Mouse (Mus musculus) forebrain, embryonic 16.5 days (tissue): ENCODE measurements around the gene Gm10197. TPM values are rescaled to one million over a fixed set of nuclear protein-coding genes. Genes with fewer than 3 reads are reported as not detected.
"Not testable (repeated sequence)": the region's sequence is repeated elsewhere in the genome, so short reads cannot be mapped to it uniquely, and the experiment has no call there.

Experiments
- ATAC-seq: fragments of 200-750 bp; cut with Nextera tagmentation; 2 replicates; pipeline ENCODE4 v1.8.0; 2017; ENCODE audit warnings: mild to moderate bottlenecking, moderate library complexity
- H3K27ac ChIP-seq: fragments of 300-500 bp; sonication (generic); 2 replicates; pipeline ENCODE4 v1.5.1; 2014; ENCODE audit warnings: low read length, control low read depth
- H3K27me3 ChIP-seq: fragments of 300-500 bp; sonication (generic); replicated peaks from 2 replicates; pipeline ENCODE4 v1.6.1; 2014; ENCODE audit warnings: low read length; ENCODE audit not compliant: control insufficient read depth, insufficient read depth
- H3K36me3 ChIP-seq: fragments of 300-500 bp; sonication (generic); 2 replicates; pipeline ENCODE4 v1.6.1; 2014; ENCODE audit not compliant: control insufficient read depth, insufficient read depth
- H3K4me1 ChIP-seq: fragments of 300-500 bp; sonication (generic); replicated peaks from 2 replicates; pipeline ENCODE4 v1.6.1; 2014; ENCODE audit warnings: low read length; ENCODE audit not compliant: control insufficient read depth, insufficient read depth
- H3K4me2 ChIP-seq: fragments of 300-500 bp; sonication (generic); 2 replicates; pipeline ENCODE4 v1.6.1; 2014; ENCODE audit warnings: mild to moderate bottlenecking, low read length, control low read depth
- H3K4me3 ChIP-seq: fragments of 300-500 bp; sonication (generic); replicated peaks from 2 replicates; pipeline ENCODE4 v1.5.1; 2014; ENCODE audit warnings: mild to moderate bottlenecking, low read length, control low read depth
- H3K9ac ChIP-seq: fragments of 300-500 bp; sonication (generic); replicated peaks from 2 replicates; pipeline ENCODE4 v1.6.1; 2014; ENCODE audit warnings: low read depth, low read length, control low read depth
- H3K9me3 ChIP-seq: fragments of 300-500 bp; sonication (generic); 2 replicates; pipeline ENCODE4 v1.6.1; 2016; ENCODE audit warnings: low read length; ENCODE audit not compliant: control insufficient read depth
- WGBS: fragments of 180-500 bp; shearing (Covaris S2); extraction: QIAGEN DNeasy Blood & Tissue Kit; methylation state at CpG from one replicate; pipeline ENCODE4 v1.1.7; 2014; 5-methylcytosine and 5-hydroxymethylcytosine counted together
- polyA plus RNA-seq: library from polyadenylated mRNA; unstranded; fragments of >200 nt; fragmentation: Nextera tagmentation; extraction: Ambion mirVana; gene quantifications from 2 replicates; pipeline ENCODE4 v1.2.1, GENCODE M21; 2015

The Gm10197 gene
- polyA plus RNA-seq, 1 experiment from 2014 or later = not detected

- not testable (repeated sequence) for H3K36me3 ChIP-seq, H3K27me3 ChIP-seq, H3K9me3 ChIP-seq, H3K27ac ChIP-seq, H3K4me3 ChIP-seq, H3K4me1 ChIP-seq, H3K4me2 ChIP-seq, ATAC-seq, H3K9ac ChIP-seq
- WGBS = 59% methylated on average over 5 of the region's 5 CpGs
Measured at GRCm38 (mm10) chr19:53395805-53396204, 24.2 kb upstream of the Gm10197 start.

- not testable (repeated sequence) for H3K4me3 ChIP-seq, ATAC-seq, H3K4me2 ChIP-seq, H3K27me3 ChIP-seq, H3K9me3 ChIP-seq, H3K27ac ChIP-seq, H3K9ac ChIP-seq, H3K4me1 ChIP-seq, H3K36me3 ChIP-seq
- 70% methylated on average over 3 of the region's 3 CpGs for WGBS
Measured at GRCm38 (mm10) chr19:53394956-53395355, 23.4 kb upstream of the Gm10197 start.

GRCm38 (mm10) chr19:53394552-53394951 is 23.0 kb upstream of the Gm10197 start:
- H3K27ac ChIP-seq = no peak overlapping the region
- no peak overlapping the region for H3K4me2 ChIP-seq
- H3K27me3 ChIP-seq = no peaks in the 10 kb centered on the region
- peaks cover 7% of the 10 kb centered on the region for H3K4me1 ChIP-seq
- no peaks in the 10 kb centered on the region for H3K36me3 ChIP-seq
- H3K9ac ChIP-seq = no peak overlapping the region
- H3K9me3 ChIP-seq = no peaks in the 10 kb centered on the region
- H3K4me3 ChIP-seq = no peak overlapping the region
- no peak for ATAC-seq
- 16% methylated on average over 7 of the region's 7 CpGs for WGBS

- H3K4me3 ChIP-seq = no peak overlapping the region
- no peak overlapping the region for H3K9ac ChIP-seq
- peaks cover 12% of the 10 kb centered on the region for H3K4me1 ChIP-seq
- no peak for ATAC-seq
- H3K36me3 ChIP-seq = no peaks in the 10 kb centered on the region
- H3K27me3 ChIP-seq = no peaks in the 10 kb centered on the region
- no peaks in the 10 kb centered on the region for H3K9me3 ChIP-seq
- H3K27ac ChIP-seq = no peak overlapping the region
- no peak overlapping the region for H3K4me2 ChIP-seq
Measured at GRCm38 (mm10) chr19:53393646-53394045, 22.1 kb upstream of the Gm10197 start.

GRCm38 (mm10) chr19:53392781-53393343 is 21.3 kb upstream of the Gm10197 start:
- WGBS = 59% methylated on average over 8 of the region's 8 CpGs
- H3K27ac ChIP-seq = no peak overlapping the region
- no peak overlapping the region for H3K9ac ChIP-seq
- no peak overlapping the region for H3K4me2 ChIP-seq
- no peak overlapping the region for H3K4me3 ChIP-seq
- no peaks in the 10 kb centered on the region for H3K27me3 ChIP-seq
- H3K4me1 ChIP-seq = peaks cover 12% of the 10 kb centered on the region
- no peaks in the 10 kb centered on the region for H3K9me3 ChIP-seq
- ATAC-seq = no peak
- H3K36me3 ChIP-seq = peaks cover under 1% of the 10 kb centered on the region

- 85% methylated on average over 5 of the region's 5 CpGs for WGBS
- H3K9ac ChIP-seq = no peak overlapping the region
Measured at GRCm38 (mm10) chr19:53391787-53392186, 20.2 kb upstream of the Gm10197 start.

GRCm38 (mm10) chr19:53391386-53391785 is 19.8 kb upstream of the Gm10197 start:
- 48% methylated on average over 8 of the region's 8 CpGs for WGBS
- H3K4me3 ChIP-seq = peak overlapping the region; percentile 95
- peaks cover 8% of the 10 kb centered on the region for H3K36me3 ChIP-seq
- H3K27ac ChIP-seq = no peak overlapping the region
- peaks cover 12% of the 10 kb centered on the region for H3K4me1 ChIP-seq
- H3K9ac ChIP-seq = peak overlapping the region; percentile 48
- ATAC-seq = no peak
- no peaks in the 10 kb centered on the region for H3K9me3 ChIP-seq
- H3K27me3 ChIP-seq = no peaks in the 10 kb centered on the region
- H3K4me2 ChIP-seq = peak overlapping the region; percentile 92

More at GRCm38 (mm10) chr19:53391787-53392186, 20.2 kb upstream of the Gm10197 start:
- Histone ChIP-seq H3K4me2 (peak overlapping the region; percentile 92; the same call in 1 of the 2 replicates), H3K27ac (no peak overlapping the region), H3K36me3 (peaks cover 8% of the 10 kb centered on the region), H3K27me3 (no peaks in the 10 kb centered on the region), H3K4me3 (no peak overlapping the region), H3K9me3 (no peaks in the 10 kb centered on the region), H3K4me1 (peaks cover 12% of the 10 kb centered on the region)
- no peak for ATAC-seq

- H3K9ac ChIP-seq = peak within 1 kb of the TSS; percentile 93
- ATAC-seq = peak; percentile 98
- whole genome bisulfite sequencing = under 1% methylated on average over 48 of the region's 48 CpGs
Measured at GRCm38 (mm10) chr19:53390495-53391007, 19.0 kb upstream of the Gm10197 start, which contains the start of gene Smndc1. Gene Smndc1, minus strand, starts transcription at chr19:53390578.

GRCm38 (mm10) chr19:53389851-53390431 is 18.4 kb upstream of the Gm10197 start:
- Histone ChIP-seq H3K4me3 (peak overlapping the region; percentile 95), H3K4me1 (peaks cover 14% of the 10 kb centered on the region), H3K27me3 (no peaks in the 10 kb centered on the region), H3K27ac (peak overlapping the region; percentile 96), H3K9ac (peak overlapping the region; percentile 93), H3K9me3 (no peaks in the 10 kb centered on the region), H3K4me2 (peak overlapping the region; percentile 86), H3K36me3 (peaks cover 8% of the 10 kb centered on the region)
- ATAC-seq = peak; percentile 87
- WGBS = under 1% methylated on average over 59 of the region's 59 CpGs

More at GRCm38 (mm10) chr19:53390495-53391007, 19.0 kb upstream of the Gm10197 start, which contains the start of gene Smndc1:
- peak within 1 kb of the TSS; percentile 96 for H3K27ac ChIP-seq
- peak within 1 kb of the TSS; percentile 92 for H3K4me2 ChIP-seq
- peaks cover 14% of the 10 kb centered on the region for H3K4me1 ChIP-seq
- peaks cover 8% of the 10 kb centered on the region for H3K36me3 ChIP-seq
- peak within 1 kb of the TSS; percentile 95 for H3K4me3 ChIP-seq
- no peaks in the 10 kb centered on the region for H3K27me3 ChIP-seq
- no peaks in the 10 kb centered on the region for H3K9me3 ChIP-seq
